Mouse (Mus musculus) neural tube, embryonic 15.5 days (tissue): ENCODE measurements around the gene Tfap2b. TPM values are rescaled to one million over a fixed set of nuclear protein-coding genes. Genes with fewer than 3 reads are reported as not detected.

ENCODE experiments used
- polyA plus RNA-seq: library from polyadenylated mRNA; unstranded; fragments of >200 nt; fragmentation: Nextera tagmentation; extraction: Ambion mirVana; gene quantifications from 2 replicates; pipeline ENCODE4 v1.2.1, GENCODE M21; 2015

The Tfap2b gene
- polyA plus RNA-seq, 1 experiment from 2014 or later, result 46.0 TPM

Other genes starting within 250 kb of the Tfap2b start
- gene Tfap2d, start 105.9 kb upstream of the Tfap2b start, polyA plus RNA-seq, result not detected in 2 replicates